Mouse (Mus musculus) brain, embryonic 14.5 days (tissue): ENCODE measurements around the gene Pelp1. TPM values are rescaled to one million over a fixed set of nuclear protein-coding genes. Genes with fewer than 3 reads are reported as not detected.

Source experiments
- DNase-seq: peaks from one replicate; pipeline ENCODE4 v3.0.0-alpha.2; 2011; ENCODE audit warnings: low read depth
- CTCF ChIP-seq: fragments of 200-500 bp; IDR thresholded peaks from 2 replicates; pipeline ENCODE4 v1.5.1; 2012; ENCODE audit warnings: inconsistent platforms, mild to moderate bottlenecking, moderate library complexity, borderline replicate concordance; ENCODE audit not compliant: insufficient read depth, insufficient read length; ENCODE audit errors: extremely low read depth
- POLR2A ChIP-seq: fragments of 200-500 bp; IDR thresholded peaks from 2 replicates; pipeline ENCODE4 v1.6.1; 2012; ENCODE audit warnings: mild to moderate bottlenecking, inconsistent platforms, borderline replicate concordance; ENCODE audit not compliant: poor library complexity, insufficient read depth, insufficient read length, severe bottlenecking; ENCODE audit errors: extremely low read depth
- polyA plus RNA-seq: library from polyadenylated mRNA; depleted of rRNA; stranded (reverse); fragments of >200 nt; gene quantifications from 2 replicates; pipeline ENCODE4 v1.2.3, GENCODE M21; 2012

The Pelp1 gene
- polyA plus RNA-seq, 1 experiment, result 34.2 TPM

GRCm38 (mm10) chr11:70418199-70418598 is 8.4 kb upstream of the Pelp1 start:
- TF ChIP-seq CTCF (no peak), POLR2A (no peak)
- no peak for DNase-seq

- peak; percentile 87; the same call in 1 of the 2 replicates for TF ChIP-seq CTCF
- TF ChIP-seq POLR2A, result no peak
Observed at GRCm38 (mm10) chr11:70413961-70414360, 4.1 kb upstream of the Pelp1 start.

GRCm38 (mm10) chr11:70412591-70412990 is 2.8 kb upstream of the Pelp1 start:
- TF ChIP-seq POLR2A, result no peak
- TF ChIP-seq CTCF, result no peak

More at GRCm38 (mm10) chr11:70413961-70414360, 4.1 kb upstream of the Pelp1 start:
- DNase-seq, result peak; percentile 85

GRCm38 (mm10) chr11:70410297-70410643 is 439 bp upstream of the Pelp1 start:
- no peak for TF ChIP-seq POLR2A
- TF ChIP-seq CTCF, result no peak
- no peak for DNase-seq

More at GRCm38 (mm10) chr11:70412591-70412990, 2.8 kb upstream of the Pelp1 start:
- DNase-seq, result no peak

GRCm38 (mm10) chr11:70403598-70403997 is 6.2 kb downstream of the Pelp1 start:
- no peak for TF ChIP-seq POLR2A
- DNase-seq, result no peak

GRCm38 (mm10) chr11:70389421-70389820 is 20.4 kb downstream of the Pelp1 start:
- TF ChIP-seq POLR2A (no peak), CTCF (no peak)
- DNase-seq, result peak; percentile 7

- TF ChIP-seq POLR2A, result no peak
- no peak for TF ChIP-seq CTCF
- DNase-seq, result no peak
Observed at GRCm38 (mm10) chr11:70387436-70387835, 22.4 kb downstream of the Pelp1 start.

GRCm38 (mm10) chr11:70384136-70384535 is 25.7 kb downstream of the Pelp1 start:
- TF ChIP-seq CTCF (no peak), POLR2A (no peak)
- no peak for DNase-seq

GRCm38 (mm10) chr11:70381330-70381729 is 28.5 kb downstream of the Pelp1 start:
- DNase-seq, result no peak
- TF ChIP-seq POLR2A (no peak), CTCF (no peak)

GRCm38 (mm10) chr11:70380478-70381005 is 29.3 kb downstream of the Pelp1 start:
- TF ChIP-seq CTCF, result no peak
- TF ChIP-seq POLR2A, result no peak
- no peak for DNase-seq

GRCm38 (mm10) chr11:70376054-70376453 is 33.8 kb downstream of the Pelp1 start:
- DNase-seq, result no peak
- TF ChIP-seq CTCF (no peak), POLR2A (no peak)

- TF ChIP-seq CTCF, result no peak
- no peak for TF ChIP-seq POLR2A
- no peak for DNase-seq
Observed at GRCm38 (mm10) chr11:70374302-70374701, 35.5 kb downstream of the Pelp1 start.

- TF ChIP-seq POLR2A (no peak), CTCF (no peak)
- DNase-seq, result no peak
Observed at GRCm38 (mm10) chr11:70372849-70373557, 36.8 kb downstream of the Pelp1 start.
